Mouse (Mus musculus): ENCODE data around the gene Camta1.

DNA sequence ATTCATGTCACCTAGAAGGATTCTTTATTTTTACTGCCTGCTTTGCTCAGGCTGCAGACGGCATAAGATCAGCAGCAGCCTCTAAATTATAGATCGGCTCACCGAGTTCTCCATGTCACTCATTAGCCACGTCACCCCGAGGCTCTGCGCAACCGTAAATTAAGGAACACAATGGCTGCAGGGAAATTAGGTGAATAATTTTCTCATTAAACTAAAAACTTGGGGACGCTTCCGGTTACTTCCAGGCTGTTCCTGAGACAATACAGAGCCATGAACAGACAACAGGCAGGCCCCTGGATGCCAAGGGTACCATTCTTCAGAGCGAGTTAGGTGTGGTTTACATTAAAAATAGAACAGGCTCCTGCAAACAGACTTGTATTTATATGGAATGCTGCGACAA lies 472.3 kb downstream of the Camta1 start:
- TF ChIP-seq CTCF (conservative IDR thresholded peaks at IDR 0.05; ENCODE audit: insufficient read depth, insufficient read length, low read depth, low read length) (no peak), POLR2A (IDR thresholded peaks at IDR 0.05; ENCODE audit: low read depth, low read length) (no peak)
